Mouse (Mus musculus) 3134 (cell line): ENCODE data around the gene Gabarapl1.
"Not testable (repeated sequence)": the region's sequence is repeated elsewhere in the genome, so short reads cannot be mapped to it uniquely, and the experiment has no call there.

Source experiments
- DNase-seq: peaks from one replicate; pipeline ENCODE4 v3.0.0-alpha.2; 2011; ENCODE audit warnings: low spot score; ENCODE audit not compliant: insufficient read length; ENCODE audit errors: extremely low read depth

Gene Gabarapl1

GRCm38 (mm10) chr6:129532942-129533860 lies at the start of gene Gabarapl1:
Gene Gabarapl1 (plus strand): TSS chr6:129533160.
- peak; percentile 87 for DNase-seq

GRCm38 (mm10) chr6:129494924-129495323 lies 38.0 kb upstream of the Gabarapl1 start:
- no peak for DNase-seq

DNA sequence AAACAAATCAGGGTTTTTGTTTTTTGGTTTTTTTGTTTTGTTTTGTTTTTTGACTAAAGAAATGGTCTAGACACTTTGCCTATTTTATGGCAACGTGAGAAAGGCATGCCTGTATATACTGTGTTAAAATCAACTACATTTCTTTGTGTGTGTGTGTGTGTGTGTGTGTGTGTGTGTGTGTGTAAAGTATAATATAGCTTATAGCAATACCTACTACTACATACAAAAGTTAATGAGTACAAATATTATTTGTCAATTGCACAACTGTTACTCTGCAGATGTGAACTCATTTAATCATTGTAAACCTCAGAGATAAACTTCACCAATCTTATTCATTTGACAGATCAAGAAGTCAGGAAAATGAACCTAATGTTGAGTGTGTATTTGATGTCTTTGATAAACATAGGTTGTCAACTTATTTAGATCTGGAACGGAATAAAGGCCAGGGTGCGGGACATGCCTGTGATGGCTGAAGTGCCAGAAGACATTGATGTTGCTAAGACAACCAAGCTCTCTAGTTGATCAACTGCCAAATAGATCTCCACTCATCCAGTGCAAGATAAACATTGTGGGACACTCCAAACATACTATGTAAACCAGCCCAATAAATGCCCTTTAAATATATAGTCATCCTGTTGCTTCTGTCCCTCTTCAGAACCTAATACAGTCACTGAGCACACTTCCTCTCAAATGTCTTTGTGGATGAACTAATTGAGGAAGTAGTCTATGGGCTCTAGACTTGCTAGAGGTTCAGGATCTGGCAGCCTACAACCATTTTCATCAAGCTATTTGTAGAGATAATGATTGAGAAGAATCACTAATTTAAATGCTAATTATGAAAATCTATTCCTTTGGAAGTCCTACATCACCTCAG lies 35.4 kb upstream of the Gabarapl1 start:
- no peak for DNase-seq

DNA sequence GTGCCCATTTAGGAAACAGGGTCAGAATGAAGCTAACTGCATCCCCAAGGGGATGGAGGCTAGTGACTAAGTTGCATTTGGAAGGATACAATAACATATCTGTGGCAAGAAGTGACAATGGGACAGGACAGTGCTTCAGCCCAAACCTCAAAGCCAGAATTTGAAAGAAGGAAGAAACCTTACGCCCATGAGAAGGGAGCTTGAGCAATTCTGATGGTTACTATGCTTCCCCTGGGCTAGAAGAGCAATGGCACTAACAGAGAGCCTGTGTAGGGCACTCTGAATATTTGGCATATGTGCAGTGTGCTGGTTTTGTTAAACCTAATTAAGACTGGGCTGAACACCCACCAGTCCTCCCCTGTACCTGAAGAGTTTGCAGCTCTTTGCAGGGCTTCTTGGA lies 33.4 kb upstream of the Gabarapl1 start:
- DNase-seq = not testable (repeated sequence)

GRCm38 (mm10) chr6:129503471-129503870 lies 29.5 kb upstream of the Gabarapl1 start:
- DNase-seq = no peak

- DNase-seq = peak; percentile 13
Measured at GRCm38 (mm10) chr6:129507024-129507423, 25.9 kb upstream of the Gabarapl1 start, which contains the start of gene Olr1. Gene Olr1 (minus strand): TSS chr6:129507165.

GRCm38 (mm10) chr6:129510120-129510911 lies 22.6 kb upstream of the Gabarapl1 start:
- no peak for DNase-seq

DNA sequence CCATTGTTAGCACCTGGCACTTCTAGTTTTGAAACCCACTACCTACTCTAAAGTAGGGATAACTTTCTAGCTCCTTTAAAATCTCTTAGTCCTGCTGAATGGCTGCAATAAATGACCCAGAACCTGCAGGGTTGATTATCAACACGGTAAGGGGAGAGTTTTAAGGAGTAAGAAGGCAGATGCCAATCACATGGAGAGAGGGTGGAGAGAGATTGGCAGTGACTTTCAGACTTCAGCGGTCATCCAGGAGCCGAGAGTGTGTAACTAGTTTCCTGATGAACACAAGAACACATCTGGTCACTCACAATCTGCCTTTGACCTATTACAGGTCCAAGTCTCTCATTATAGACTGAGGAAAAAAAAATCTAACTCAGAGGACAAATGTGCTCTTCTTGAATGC lies 20.6 kb upstream of the Gabarapl1 start, which contains the start of gene Tmem52b:
Gene Tmem52b, plus strand, starts transcription at position 189 of the 400 bp plus-strand sequence.
- DNase-seq = no peak

GRCm38 (mm10) chr6:129512868-129513267 lies 20.1 kb upstream of the Gabarapl1 start:
- DNase-seq = no peak

DNA sequence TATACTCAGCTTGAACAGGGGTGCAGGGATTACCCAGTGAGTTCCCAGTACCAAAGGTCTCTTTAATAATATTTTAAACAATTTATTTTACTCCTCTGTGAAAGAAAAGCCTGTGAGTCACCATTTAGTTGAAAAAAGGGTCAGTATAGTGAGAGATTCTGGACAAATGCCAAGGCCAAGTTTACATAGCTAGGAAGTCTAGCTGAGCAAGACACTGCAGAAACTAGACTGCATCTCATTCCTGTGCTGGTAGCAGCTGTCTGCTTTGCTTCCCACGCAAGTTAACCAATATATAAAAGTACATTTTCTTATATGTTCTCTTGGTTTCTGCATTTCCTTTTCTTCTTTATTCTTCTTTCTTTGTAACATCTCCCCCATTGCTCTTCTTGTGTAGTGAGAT lies 19.6 kb upstream of the Gabarapl1 start:
- no peak for DNase-seq

GRCm38 (mm10) chr6:129514376-129514775 lies 18.6 kb upstream of the Gabarapl1 start:
- no peak for DNase-seq

- DNase-seq = no peak
Measured at GRCm38 (mm10) chr6:129515068-129515467, 17.9 kb upstream of the Gabarapl1 start.

GRCm38 (mm10) chr6:129516388-129516787 lies 16.6 kb upstream of the Gabarapl1 start:
- no peak for DNase-seq

- peak; percentile 19 for DNase-seq
Measured at GRCm38 (mm10) chr6:129517752-129518408, 15.1 kb upstream of the Gabarapl1 start.

DNA sequence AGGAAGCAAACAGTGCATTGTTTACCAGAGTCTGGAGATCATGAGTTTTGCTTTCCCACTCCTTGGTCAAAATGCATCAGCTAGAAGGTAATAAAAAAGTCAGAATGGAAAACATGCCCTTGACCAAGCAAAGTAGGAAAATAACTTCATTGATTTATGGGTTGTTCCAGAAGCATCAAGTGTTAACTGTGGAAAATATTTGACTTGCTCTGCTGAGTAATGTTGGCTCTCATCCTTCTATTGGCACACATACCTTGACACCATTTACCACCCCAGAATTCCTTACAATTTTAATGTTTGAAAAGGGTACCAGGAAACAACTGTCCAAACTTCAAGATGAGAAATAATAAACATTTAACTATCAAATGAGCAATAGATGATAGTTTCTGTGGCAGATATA lies 6.9 kb upstream of the Gabarapl1 start:
- no peak for DNase-seq

- no peak for DNase-seq
Measured at GRCm38 (mm10) chr6:129527416-129527815, 5.5 kb upstream of the Gabarapl1 start.

DNA sequence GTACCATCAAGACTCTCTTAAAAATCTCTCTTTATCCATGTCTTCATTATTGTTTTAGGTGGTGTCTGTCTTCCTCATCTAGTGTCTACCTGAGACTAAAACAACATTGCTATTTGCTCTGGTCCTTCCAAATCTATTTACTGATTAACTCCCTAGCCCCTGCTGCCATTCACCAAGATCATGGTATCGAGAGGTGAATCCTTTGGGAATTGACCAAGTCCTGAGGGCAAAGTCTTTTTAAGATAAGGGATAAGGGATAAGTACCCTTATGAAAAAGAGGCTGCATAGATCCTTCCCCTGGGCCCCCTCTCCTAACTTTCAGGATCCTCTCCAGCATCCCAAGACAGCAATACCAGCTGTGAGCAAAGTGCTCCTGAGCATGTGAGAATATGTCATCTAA lies 3.4 kb upstream of the Gabarapl1 start:
- DNase-seq = no peak

- DNase-seq = no peak
Measured at GRCm38 (mm10) chr6:129530261-129530660, 2.7 kb upstream of the Gabarapl1 start.

- DNase-seq = peak; percentile 77
Measured at GRCm38 (mm10) chr6:129532556-129532941, 411 bp upstream of the Gabarapl1 start.

DNA sequence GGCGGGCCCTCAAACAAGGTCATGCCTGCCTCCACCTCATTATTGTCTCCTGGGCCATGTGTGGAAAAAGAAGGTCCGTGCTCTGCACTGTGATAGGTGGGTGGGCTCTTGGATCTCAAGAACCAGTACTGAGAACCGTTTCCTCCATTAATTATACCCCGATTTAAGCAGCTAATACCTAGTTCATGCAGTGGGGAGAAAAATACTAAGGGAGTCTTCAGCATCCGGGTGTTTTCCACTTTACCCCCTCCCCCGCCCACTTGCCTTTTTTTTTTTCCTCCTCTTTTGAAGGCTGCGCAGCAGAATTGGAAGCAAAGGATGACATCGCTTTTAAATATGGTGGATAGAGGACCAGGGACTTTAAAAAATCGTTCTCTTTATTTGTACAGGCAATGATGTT lies 1.1 kb downstream of the Gabarapl1 start:
- peak; percentile 38 for DNase-seq
